Mouse (Mus musculus): ENCODE measurements around the gene Slc35f4. TPM values are rescaled to one million over a fixed set of nuclear protein-coding genes. Genes with fewer than 3 reads are reported as not detected.

The Slc35f4 gene
- total RNA-seq (2014; fragmentation: Nextera tagmentation) (not detected in 2 replicates), total RNA-seq (2017) (not detected in 2 replicates)

DNA sequence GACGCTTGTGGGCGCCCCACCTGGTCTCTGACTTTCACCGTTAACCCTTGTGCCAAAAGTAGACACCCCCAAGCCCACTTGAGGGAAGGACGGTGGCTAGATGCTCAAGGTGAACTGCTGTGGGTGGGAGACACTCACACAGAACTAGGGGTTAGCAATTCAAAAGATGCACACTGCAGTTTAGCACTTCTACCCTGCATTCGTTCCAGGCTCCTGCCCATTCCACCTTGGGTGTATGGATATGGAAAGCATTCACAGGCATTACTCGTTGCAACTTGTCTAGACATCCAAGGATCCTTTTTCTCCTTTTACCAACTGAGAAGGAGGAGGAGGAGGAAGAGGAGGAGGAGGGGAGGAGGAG lies at the start of gene Slc35f4:
Slc35f4 (minus strand) TSS at position 116 of the 361 bp plus-strand sequence.
- ATAC-seq (replicated peaks; ENCODE audit: poor library complexity, severe bottlenecking), result no peak

DNA sequence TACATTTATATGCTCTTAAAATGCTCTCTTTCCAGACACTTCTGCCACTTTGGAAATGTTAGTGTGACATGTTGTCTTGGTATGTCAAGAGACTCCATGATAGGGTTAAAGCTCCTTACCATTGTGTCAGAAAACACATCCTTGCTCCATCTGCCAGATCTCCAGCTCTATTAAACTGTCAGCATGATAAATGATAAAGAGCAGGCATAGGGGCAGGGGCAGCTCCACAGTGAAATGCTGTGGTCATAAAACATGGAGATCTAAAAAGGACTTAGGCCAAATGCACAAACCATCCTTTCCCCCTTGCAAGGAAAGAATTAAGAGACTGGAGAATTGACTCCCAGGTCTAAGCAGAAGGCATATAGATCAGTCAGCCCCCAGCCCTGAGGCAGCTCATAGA lies 42.5 kb upstream of the Slc35f4 start:
- no peak for ATAC-seq (replicated peaks; ENCODE audit: poor library complexity, severe bottlenecking)

DNA sequence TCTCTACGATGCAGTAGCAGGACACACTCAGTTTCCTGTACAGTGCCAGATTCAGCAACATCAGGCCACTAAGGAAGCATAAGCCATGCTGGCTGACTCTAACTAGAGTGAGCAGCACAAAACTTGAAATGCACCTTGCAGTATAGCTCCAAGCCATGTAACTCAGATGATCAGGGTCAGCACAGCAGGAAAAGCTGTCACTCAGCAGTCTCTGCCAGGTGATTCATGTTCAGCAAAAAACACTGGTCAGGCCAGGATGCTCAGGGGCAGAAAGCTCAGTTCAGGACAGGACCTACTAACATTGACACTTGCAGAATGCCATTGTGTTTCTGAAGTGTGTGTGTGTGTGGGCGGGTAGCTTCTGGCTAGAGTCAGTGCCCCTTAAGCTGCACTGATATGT lies 34.9 kb upstream of the Slc35f4 start:
- ATAC-seq (replicated peaks; ENCODE audit: poor library complexity, severe bottlenecking), result no peak

DNA sequence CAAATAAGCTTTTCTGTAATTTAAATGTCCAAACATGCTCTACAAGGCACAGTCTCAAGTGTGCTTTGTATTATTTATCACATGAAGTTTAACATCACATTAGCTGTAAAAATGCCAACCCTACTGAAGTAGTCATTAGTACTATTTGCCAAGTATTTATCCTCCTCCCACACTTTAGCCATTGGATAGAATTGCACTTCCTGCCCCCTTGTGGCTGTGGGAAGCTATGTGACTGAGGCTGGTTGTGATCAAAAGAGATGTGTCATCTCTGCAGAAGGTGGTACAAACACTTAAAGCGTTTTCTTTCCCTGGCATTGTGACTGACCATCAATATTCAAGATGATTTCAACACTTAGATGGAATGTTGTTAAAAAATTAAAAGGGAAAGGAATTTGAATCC lies 14.3 kb upstream of the Slc35f4 start:
- no peak for ATAC-seq (replicated peaks; ENCODE audit: poor library complexity, severe bottlenecking)

DNA sequence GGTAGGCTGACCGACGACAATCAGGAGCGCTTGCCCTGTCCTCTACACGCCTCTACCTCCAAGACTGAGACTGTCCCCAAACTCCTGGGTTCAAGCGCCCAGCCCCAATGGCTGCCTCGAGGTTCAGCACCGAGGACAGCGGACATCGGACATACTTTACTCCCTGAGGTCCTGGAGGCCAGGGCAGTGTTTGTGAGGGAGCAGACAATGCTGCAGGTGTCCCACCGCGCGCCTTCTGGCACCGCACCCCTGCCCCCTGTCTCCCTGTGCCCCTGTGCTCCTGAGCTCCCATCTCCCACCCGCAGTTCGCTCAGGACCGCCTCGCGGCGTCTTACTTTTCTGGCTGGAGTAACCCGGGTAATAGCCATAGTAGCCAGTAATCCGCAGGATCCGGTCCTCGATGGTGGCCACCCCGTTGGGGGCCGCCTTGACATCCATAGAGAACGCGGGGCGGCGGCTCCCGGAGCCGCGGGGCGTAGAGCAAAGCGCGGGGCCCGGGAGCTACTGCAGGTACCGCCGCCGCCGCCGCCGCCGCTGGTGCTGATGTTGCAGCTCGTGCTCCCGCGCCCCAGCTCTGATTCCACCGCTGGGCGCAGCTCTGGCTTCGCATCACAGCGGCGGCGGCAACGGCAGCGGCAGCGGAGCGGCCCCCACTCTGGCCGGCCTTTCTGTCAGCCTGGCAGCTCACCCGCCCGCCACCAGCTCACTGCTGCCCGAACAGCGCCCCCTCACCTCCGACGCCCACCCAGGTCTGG lies 493 bp downstream of the Slc35f4 start:
- peak; percentile 66 for ATAC-seq (replicated peaks; ENCODE audit: poor library complexity, severe bottlenecking)

DNA sequence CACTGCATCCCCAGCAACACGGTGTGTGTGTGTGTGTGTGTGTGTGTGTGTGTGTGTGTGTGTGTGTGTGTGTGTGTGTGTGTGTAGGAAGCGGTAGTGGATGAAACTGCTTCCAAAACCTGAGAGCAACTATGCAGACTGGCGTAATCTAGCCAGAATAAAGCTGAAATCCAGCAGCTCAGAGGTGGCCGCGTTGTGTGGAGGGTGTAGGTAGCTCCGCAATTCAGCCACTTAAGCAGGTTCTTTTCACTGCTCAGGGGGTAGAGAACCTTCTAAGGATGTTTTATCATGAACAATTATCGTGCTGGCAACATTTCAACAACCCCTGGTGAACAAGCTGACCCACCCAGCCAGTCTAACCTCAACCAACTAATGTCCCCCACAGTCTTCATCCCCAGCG lies 1.2 kb downstream of the Slc35f4 start:
- no peak for ATAC-seq (replicated peaks; ENCODE audit: poor library complexity, severe bottlenecking)

DNA sequence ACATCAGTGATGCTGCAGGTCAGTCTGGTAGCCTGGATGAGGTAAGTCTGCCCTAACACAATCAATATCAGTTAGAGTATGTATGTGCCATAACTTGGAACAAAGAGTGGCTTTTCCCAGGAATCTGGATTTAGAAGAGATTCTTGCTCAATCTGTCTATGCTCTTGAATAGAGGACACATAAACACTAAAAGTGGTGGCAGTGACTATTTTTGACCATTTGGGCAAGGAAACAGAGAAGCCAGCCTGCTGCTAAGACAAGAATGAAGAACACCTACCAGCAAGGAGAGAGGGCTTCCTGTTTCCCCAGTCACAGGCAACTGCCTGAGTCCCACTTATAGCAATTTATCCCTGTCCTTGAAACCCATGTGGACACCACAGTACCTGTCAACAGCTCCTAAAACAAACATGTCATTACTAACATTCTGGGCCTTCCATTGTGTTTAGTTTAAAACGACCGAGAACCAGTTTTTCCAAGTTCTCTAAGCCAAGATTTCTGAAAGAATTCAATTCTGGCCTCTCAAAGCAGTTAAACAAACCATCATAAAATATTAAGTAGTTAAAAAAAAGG lies 10.7 kb downstream of the Slc35f4 start:
- ATAC-seq (replicated peaks; ENCODE audit: poor library complexity, severe bottlenecking), result no peak

DNA sequence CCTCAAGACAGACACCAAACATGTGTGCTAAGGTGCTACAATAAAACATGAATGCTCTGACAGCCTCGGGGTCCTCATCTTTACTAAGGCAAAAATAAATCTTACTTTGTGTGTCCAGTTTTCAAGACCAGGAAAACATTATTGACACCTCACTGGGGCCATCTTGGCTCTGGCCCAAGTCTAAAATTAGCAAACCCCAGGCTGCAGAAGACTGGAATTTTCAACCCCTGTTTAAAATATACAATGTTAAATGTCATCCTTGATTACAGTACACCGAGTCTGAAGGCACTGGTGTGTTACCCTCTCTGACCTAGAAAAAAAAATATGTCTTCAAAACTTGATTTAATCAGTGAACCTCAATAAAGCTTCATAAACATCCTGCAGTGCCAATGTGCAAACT lies 11.7 kb downstream of the Slc35f4 start:
- ATAC-seq (replicated peaks; ENCODE audit: poor library complexity, severe bottlenecking), result no peak

DNA sequence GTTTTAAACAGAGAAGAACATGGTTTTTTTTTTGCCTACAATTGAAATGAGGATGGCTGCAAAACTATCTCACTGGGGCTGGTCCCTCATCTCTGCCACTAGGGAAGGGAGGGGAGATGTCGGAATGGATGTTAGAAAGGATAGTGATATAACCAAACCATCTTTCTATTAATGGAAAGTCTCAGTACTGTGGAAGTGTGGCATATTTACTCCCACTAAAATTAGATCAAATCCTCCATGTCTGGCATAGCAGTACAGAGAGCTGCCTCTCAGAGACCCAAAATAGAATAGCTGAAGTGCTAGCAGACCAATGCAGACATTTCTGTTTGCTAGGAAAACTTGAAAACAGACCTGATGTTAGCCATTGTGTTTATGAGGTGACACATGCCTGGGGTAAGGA lies 30.7 kb downstream of the Slc35f4 start:
- ATAC-seq (replicated peaks; ENCODE audit: poor library complexity, severe bottlenecking), result no peak

DNA sequence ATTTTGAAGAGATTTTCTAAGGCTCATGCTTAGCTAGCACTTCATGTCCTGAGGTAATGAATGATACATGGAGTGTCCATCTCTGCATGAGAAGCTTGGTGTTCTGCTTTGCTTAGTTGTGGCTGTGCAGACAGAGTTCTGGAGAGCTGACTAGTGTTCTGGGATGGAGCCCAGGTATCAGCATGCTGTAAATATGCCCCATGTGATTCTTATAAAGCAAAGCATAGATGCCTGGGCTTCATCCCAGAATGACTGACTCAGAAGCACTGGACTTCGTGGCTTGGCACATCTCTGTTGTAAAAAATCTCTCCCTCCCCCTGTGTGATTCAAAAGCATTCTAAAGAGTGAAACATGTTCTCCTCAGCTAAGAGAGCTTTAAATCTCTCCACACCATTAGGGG lies 32.1 kb downstream of the Slc35f4 start:
- no peak for ATAC-seq (replicated peaks; ENCODE audit: poor library complexity, severe bottlenecking)

DNA sequence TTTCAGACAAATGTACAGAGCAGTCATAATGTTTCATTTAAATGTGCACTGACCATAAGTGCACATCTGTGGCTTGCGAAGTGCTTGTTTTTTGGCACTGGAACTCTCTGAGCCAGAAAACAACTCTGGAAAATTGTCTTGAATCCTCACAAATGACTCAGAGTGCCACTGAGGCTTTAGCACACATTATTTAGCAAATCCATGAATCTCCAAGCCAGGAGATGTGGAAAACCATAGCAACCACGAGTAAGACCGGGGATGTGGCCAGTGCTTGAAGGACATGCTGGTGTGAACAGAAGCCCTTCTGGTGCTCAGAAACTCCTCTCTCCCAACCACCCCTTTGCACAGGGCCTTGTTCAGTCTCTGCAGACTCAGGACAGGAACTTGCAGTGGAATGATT lies 33.3 kb downstream of the Slc35f4 start:
- no peak for ATAC-seq (replicated peaks; ENCODE audit: poor library complexity, severe bottlenecking)

DNA sequence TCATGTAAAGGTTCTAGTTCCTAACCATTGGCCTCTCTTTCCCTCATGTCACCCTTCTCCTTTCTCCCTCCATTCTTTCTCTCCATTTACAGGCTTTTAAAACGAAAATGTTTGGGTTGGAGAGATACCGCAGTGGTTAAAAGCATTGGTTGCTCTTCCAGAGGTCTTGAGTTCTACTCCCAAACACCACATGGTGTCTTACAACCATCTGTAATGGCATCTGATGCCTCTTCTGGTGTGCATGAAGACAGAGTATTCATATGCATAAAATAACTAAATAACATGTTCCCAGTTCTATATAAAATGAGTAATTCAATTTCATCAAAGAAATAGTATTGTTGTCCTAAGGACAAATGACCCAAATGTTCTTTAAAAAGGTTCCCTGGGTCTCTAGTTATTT lies 49.2 kb downstream of the Slc35f4 start:
- ATAC-seq (replicated peaks; ENCODE audit: poor library complexity, severe bottlenecking), result no peak

DNA sequence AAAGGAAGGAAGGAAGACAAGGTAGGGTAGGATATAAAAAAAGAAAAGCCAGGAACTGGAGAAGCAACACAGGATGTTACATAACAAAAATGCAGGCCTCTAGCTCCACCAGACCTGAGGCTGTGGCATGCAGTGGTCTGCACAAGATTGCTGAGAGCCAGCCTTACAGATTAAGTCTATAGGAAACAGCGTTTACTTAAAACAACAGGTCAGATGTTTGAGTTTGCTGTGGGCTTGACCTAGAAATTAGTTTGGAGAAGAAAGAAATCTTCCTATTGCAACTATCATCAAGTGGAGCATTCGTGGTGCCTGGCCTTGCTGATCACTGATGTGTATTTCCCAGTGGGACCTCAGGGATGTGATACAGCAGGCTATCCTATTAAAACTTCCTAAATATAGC lies 64.1 kb downstream of the Slc35f4 start:
- ATAC-seq (replicated peaks; ENCODE audit: poor library complexity, severe bottlenecking), result no peak

DNA sequence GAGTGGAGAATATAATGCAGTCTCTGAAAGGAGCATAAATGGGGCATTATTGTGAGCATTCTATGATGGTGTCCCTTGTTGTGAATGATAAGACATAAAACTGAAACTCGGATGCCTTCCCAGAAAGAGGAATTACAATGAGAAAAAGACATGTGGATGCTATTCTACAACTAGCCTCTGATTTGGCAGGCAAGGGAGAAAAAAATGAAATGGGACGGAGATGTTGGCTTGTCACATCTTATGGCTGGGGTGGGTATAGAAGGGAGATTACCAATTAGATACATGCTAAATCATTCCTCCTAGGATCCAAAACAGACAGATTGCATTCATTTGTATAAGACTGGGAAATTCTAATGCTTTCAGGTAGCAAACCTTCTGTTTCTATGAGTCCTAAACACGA lies 65.0 kb downstream of the Slc35f4 start:
- ATAC-seq (replicated peaks; ENCODE audit: poor library complexity, severe bottlenecking), result no peak

DNA sequence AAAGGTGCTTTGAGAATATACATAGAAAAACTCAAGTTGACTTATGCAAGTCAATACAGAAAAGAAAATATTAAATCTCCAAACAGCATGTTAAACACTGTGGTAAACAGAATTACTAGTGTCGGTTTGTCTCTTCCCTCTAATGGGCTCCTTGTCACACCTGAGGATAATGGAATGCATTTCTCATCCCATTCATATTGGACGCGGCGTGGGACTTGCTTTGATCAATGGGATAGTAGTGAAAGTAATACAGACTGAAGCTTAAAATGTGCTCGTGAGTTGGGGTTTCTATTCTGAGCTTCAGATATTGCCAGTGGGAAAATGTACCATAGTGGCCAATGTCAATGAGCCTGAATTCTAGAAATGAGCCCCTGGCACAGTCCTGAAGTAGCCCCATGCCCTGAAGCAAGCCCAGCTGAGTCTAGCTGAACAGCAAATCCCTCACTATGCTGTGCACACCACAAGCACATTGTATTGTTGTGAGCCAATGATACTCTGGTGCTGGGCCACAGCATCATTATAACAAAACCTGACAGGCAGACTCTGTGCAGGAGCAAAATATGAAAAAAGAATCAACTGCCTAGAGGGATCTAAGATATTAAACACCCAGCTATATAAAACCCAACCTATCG lies 71.4 kb downstream of the Slc35f4 start:
- ATAC-seq (replicated peaks; ENCODE audit: poor library complexity, severe bottlenecking), result no peak

DNA sequence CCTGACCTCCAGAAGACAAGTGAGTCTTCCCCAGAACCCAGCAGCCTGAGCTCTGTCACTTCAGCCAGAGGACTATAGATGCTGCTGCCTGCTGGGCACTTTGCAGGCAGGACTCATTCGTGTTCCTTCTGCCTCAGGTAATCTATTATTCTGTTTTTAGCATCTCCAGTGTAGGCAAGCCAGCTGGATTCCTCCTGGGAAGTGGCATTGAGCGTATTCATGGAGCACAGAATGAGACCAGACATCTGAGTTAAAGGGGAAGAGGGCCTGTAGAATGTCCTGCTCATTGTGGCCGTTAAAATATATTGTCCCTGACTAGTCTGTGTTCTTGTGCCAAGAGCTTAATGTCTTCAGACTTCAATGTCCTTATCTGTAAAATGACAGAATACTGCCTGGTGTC lies 72.1 kb downstream of the Slc35f4 start:
- no peak for ATAC-seq (replicated peaks; ENCODE audit: poor library complexity, severe bottlenecking)

DNA sequence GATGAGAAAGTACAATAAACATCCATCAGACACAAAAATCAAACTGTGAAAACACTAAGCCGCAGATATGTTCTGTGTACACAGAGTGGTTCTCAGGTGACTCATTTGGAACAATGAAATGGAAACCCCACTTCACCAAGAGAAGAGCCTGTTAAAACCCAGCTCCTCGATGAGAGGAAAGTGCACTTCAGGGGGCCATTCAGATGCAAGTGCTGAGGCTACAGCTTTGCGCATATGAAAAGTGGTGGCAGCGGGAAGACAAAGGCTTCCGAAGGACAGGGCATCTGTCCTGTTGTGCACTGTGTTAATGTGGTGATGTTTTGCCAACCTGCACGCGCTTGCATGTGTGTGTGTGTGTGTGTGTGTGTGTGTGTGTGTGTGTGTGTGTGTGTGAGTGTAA lies 78.2 kb downstream of the Slc35f4 start:
- no peak for ATAC-seq (replicated peaks; ENCODE audit: poor library complexity, severe bottlenecking)

DNA sequence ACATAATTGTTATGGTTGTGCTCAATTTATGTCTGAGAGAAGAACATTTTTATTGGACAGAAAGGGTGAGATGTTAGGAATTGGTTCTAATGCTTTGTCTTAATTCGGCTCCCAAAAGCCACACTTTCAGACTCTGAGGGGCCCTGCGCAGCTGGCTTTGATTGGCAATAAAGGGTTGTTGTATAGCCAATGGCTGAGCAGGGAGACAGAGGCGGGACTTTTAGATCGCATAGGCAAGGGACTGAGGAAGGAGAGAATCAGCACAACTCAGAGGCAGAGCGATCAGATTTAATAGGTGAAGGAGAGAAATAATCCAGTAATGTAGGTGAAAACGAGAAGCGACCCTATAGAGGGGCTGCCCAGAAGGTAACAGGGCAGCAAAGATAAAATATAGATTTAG lies 79.4 kb downstream of the Slc35f4 start:
- no peak for ATAC-seq (replicated peaks; ENCODE audit: poor library complexity, severe bottlenecking)

DNA sequence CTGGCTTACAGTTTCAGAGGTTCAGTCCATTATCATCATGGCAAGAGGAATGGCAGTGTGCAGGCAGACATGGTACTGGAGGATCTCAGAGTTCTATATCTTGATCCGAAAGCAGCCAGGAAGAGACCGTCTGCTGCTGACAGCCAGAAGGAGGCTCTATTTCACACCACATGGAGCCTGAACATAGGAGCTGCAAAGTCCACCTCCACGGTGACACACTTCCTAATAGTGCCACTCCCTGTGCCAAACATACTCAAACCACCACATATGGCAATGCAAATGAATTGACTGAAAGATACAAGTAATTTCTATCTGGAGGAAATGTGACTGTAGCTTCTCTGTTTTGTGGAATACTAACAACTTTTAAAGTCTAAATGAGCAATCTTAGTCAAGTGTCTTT lies 89.0 kb downstream of the Slc35f4 start:
- no peak for ATAC-seq (replicated peaks; ENCODE audit: poor library complexity, severe bottlenecking)

DNA sequence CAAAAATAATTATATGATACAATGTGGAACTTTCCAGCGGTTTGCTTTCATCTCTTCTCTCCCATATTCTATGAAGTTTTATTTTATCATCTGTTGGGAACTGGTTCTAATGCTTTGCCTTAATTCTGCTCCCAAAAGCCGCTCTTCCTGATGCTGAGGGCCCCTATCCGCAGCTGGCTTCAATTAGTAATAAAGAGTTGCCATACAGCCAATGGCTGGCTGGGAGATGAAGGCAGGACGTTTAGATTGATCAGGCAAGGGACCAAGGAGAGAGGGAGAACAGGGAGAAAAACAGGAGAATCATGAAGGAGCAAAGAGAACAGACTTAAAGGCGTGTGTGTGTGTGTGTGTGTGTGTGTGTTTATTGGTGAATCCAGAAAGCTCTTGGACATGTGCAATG lies 94.0 kb downstream of the Slc35f4 start:
- ATAC-seq (replicated peaks; ENCODE audit: poor library complexity, severe bottlenecking), result no peak

DNA sequence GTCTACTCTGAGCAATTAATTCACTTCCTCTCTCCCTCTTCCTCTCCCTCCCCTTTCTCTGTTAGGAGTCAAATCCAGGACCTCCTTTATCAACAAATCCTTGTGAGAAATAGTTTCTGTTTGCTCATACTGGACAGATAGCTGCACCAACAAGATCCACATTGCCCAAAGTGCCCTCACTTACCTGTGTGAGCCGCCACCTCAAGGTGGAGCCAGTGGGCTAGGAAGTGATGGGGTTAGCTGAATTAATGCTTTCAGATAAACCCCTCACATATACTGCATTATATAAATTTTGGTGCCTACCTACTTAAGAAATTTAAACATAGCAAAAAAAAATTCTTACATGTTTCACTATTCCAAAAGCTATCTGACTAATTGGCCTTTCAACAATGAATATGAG lies 133.4 kb downstream of the Slc35f4 start:
- no peak for ATAC-seq (replicated peaks; ENCODE audit: poor library complexity, severe bottlenecking)

DNA sequence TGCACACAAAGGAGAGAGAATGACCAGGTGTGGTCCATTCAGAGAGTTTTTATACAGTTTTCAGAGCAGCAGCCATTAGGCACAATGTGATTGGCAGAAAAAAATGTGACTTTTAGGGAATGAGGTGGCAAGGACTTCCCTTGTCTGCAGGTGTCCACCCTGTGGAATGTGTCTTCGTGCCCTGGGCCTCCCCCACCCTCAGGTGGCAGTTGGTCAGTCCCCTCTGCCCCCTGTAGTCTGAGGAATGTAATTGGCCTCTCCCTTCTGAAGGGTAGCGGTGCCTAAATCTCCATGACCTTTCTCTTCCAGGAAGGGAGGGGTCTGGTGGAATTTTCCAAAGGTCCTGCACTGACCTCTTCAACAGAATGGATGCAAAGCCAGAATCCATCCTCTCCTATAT lies 163.7 kb downstream of the Slc35f4 start:
- no peak for ATAC-seq (replicated peaks; ENCODE audit: poor library complexity, severe bottlenecking)

Measured in granulocyte monocyte progenitor cell, adult 5-6 weeks (primary cell).